Mouse (Mus musculus) E14TG2a.4 (cell line): ENCODE results near the gene Kcnn4.

Experiments used
- CTCF ChIP-seq: conservative IDR thresholded peaks from 2 replicates; pipeline ENCODE4 v1.5.1; 2014; ENCODE audit warnings: low read length
- NANOG ChIP-seq: IDR thresholded peaks from 2 replicates; pipeline ENCODE4 v1.6.1; 2014; ENCODE audit warnings: borderline replicate concordance, low read length, mixed read lengths
- POU5F1 ChIP-seq: IDR thresholded peaks from 2 replicates; pipeline ENCODE4 v1.6.1; 2014; ENCODE audit warnings: low read length, borderline replicate concordance

- no peak for TF ChIP-seq CTCF
- TF ChIP-seq NANOG, result no peak
- TF ChIP-seq POU5F1, result no peak
These were observed 2.2 kb downstream of the Kcnn4 start for GRCm38 (mm10) chr7:24372300-24372699.
